Mouse (Mus musculus) lung, postnatal 10 days (tissue): ENCODE data around the gene Cd4.
"Not testable (repeated sequence)": the region's sequence is repeated elsewhere in the genome, so short reads cannot be mapped to it uniquely, and the experiment has no call there.

Source experiments
- DNase-seq: peaks from one replicate; pipeline ENCODE4 v3.0.0; 2021

The Cd4 gene

GRCm38 (mm10) chr6:124915160-124915941 lies 27.3 kb upstream of the Cd4 start:
- no peak for DNase-seq

DNA sequence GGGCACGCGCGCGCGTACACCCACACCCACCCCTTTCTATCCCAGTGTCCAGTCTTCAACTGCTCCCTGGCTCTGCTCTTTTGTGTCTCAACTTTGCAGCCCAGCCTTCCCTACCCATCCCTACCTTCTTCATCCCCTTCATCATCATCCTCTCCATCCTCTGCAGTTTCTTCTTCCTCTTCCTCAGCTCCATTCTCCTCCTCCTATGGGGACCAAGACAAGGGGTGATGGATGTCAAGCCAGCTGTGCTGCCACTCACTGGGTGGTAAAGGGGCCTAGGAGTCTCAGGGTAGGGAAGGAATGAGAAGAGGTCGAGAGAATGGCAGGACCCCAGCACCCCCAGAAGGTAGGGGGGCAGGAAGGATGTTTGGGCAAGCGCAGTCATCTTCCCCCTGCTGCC lies 26.5 kb upstream of the Cd4 start:
- DNase-seq, result no peak

GRCm38 (mm10) chr6:124913721-124914285 lies 25.8 kb upstream of the Cd4 start:
- DNase-seq, result no peak

- DNase-seq, result no peak
Observed at GRCm38 (mm10) chr6:124913214-124913613, 25.2 kb upstream of the Cd4 start.

DNA sequence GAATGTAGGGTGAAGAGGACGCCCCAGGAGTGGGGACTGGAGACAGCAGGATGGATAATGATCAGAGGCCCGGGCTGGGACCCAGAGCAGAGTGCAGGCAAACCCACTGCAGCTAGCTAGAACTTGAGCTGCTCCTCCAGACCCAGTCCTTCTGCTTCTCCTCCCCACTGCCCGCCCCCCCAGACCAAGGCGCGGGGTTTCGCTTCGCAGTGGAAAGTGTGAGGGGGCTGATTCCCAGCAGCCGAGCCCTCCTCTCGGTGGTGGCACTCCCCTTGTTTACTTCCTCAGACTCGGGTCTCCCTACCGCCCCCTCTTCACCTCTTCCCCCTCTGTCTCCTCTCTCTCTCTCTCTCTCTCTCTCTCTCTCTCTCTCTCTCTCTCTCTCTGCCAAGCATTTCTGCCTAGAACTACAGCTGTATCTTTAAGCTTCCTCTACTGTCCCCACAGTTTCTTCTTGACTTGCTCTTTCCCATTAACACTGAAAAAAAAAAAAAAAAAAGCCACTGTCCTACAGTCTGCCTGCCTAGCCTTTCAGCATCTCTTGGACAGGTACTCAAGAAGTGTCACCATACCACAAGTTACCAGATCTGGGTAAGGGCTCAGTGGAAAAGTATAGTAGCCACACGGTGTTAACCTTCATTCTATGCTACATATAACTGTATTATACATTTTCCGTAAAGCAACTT lies 23.7 kb upstream of the Cd4 start, which contains the start of gene Lag3:
TSS of gene Lag3 (minus strand) at position 173 of the 686 bp plus-strand sequence.
- peak; percentile 52 for DNase-seq

DNA sequence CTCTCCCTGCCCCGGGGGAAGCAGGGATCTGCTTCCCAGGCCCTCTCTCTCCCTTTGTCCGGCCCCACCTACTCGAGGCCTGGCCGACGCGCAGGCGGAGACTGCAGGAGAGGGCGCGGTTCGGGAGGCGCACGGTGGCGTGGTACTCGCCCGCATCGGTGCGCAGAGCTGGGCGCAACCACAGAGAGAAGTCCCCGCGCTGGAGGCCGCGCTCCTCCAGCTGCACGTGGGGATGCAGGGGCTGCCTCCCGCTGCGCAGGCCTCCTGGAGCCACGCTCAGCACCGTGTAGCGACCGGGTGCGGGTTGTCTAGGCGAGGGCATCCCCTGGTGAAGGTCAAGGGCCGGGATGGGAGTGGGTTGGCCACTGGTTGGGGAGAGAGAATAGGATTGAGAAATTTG lies 22.0 kb upstream of the Cd4 start:
- no peak for DNase-seq

DNA sequence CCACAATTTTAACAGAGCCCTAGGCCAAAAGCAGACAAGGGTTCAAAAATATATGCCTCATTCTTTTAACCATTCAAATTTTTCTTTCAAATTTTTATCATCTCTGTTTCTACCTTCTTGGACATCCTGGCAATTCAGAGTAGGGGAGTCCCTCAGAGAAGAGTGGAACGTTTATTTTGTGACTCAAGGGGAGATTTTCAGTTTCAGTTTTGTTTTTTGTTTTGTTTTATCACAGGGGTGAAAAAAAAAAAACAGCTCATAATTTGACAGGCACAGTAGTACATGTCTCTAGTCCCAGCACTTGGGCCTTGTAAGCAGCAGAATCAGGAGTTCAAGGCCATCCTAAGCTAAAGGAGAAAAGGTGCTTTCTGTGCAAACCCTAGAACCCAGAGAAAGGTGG lies 19.7 kb upstream of the Cd4 start:
- DNase-seq, result no peak

DNA sequence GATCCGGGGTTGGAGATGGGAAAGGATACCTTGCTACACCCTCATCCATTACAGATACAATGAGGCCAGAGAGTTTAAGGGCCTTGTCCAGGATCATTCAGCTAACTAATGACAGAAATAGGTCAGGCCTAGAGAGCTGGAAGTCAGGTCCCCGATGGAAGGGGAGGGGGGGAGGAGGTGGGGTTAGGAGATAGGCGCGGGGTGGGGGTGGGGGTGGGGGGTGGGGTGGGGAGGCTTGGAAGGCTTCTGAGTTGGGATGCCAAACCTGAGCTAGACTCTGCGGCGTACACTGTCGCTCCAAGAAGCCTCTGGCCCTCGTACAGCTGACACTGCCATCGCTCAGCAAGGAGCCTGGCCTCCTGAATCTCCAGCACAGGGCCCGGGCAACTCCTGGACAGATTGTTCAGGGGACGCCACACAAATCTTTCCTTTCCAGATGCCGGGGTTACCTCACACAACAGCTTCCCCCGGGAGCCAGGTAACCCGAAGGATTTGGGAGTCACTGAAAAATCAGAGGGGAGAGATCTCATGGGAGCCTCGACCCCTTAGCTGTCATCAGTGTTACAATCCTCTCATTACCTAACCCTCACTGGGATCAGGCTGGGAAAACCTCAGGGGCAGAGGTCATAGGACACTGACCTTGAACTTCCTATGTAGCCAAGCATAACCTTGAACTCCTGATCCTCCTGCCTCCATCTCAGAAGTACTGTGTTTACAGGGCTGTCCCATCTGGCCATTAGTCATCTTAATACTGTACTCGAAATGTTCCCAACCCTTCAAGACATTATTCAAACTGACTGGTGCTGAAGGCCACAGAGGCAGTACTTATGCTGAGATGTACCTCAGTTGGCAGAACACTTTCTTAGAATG lies 17.2 kb upstream of the Cd4 start:
- DNase-seq, result no peak

DNA sequence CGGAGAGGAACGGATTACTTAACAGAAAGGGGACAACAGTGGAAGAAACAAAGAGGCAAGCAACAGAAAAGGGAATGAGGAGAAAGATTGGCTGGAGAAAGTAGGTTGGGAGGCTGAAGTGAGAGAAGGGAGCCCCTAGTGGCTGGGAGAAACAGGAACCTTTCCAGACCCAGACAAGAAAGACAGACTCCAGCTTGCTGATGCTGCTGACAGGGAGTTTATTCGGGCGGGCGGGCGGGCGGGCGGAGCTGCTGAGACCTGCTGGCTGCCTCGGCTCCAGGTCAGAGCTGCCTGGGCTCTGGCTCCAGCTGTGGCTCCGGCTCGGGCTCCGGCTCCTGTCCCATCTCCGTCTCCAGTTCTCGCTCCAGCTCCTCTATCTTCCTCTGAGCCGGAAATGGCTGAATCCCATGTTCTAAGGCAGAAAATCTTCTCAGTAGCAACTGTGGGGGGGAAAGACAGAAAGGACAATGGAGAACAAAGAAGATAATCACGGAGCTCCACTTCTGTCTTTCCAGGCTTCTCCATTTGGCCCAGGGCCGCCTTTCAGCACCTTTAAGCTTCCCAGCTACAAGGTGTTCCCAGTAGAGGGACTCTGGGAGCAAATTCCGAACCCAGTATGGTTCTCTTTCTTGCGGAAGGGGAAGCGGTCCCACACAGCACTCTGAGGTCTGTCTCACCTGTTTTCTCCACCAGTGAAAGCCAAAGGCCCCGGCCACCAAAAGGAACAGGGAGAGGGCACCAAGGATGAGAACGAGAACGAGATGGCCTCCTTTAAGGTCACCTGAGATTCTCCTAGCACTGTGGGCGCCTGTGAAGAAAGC lies 16.4 kb upstream of the Cd4 start:
- peak; percentile 90 for DNase-seq

GRCm38 (mm10) chr6:124903580-124904151 lies 15.6 kb upstream of the Cd4 start:
- DNase-seq, result peak; percentile 98

DNA sequence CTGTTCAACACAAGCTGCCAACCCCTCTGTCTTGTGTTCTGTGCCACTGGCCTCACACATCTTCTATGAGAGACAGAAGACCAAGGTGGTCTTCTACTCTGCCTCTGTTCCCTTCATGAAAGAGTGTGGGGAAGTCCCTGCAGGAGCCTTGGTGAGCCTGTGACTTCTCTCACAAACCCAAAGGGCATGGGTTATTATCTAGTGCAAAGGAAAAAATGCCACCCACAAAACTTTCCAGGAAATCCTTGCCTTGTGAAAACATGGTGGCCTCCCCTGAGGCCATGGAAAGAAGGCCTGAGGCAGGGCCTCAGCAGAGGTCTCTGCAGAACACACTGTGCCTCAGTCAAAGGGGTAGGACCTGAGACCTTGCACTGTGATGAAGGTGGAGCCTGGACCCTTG lies 13.8 kb upstream of the Cd4 start:
- no peak for DNase-seq

- no peak for DNase-seq
Observed at GRCm38 (mm10) chr6:124900801-124901480, 12.9 kb upstream of the Cd4 start.

DNA sequence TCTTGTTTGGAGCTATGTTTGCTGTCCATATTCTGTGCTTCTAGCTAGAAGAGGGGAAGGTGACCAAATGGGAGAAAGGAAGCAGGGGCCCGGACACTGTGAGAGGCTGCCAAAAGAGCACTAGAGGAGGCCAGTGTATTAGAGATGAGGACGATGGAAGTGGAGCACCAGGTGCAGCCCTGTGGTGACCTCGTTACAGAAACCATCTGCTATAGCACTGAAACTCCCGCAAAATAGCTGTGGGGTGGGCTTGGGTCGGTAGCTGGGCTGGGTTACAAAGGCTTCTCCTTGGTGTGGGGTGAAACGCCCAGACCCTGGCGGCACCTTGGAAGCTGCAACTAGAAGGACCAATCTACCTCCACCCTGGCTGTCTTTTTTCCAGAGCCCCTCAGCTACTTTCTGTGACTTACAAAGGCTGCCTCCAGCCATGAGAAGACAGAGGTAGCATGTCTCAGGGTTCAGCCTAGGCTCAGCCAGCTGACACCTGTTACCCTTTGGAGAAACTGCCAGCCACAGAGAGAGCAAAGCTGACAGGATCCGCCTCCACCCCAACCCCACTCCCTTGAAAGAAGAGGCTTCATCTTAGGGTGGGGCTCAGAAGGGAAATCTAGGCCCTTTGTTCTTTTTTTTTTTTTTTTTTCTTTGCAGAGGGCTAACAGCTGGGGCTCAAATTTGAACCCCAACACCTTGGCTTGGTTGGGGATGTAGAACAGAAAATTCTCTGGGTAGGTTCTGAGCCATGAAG lies 12.2 kb upstream of the Cd4 start:
- no peak for DNase-seq

DNA sequence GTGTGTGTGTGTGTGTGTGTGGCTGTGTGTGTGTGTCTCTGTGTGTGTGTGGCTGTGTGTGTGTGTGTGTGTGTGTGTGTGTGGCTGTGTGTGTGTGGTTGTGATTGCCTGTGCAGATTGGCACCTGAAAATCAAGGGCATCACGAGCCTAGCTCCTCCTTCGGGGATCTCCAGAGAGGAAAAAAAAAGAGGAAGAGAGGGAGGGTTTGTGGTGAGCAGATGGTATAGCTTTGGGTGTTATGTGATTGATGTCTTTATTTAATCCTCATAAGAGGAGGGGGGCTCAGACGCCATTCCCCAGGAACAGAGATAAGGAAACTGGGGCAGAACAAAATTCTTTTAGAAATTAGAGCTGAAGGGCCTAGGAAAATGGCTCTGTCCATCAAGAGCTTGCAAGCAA lies 10.3 kb upstream of the Cd4 start:
- no peak for DNase-seq

DNA sequence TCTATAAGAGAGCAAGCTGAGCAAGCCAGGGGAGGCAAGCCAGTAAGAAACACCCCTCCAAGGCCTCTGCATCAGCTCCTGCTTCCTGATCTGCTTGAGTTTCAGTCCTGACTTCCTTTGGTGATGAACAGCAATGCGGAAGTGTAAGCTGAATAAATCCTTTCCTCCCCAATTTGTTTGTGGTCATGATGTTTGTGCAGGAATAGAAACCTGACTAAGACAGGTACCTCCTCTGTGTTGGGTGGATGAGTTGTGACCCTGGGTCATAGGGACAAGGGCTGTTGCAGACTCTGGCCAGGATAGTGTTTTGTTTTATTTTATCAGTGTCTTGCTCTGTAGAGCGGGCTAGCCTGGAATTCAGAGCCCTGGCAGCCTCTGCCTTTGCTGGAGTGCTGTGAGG lies 6.1 kb upstream of the Cd4 start:
- not testable (repeated sequence) for DNase-seq

DNA sequence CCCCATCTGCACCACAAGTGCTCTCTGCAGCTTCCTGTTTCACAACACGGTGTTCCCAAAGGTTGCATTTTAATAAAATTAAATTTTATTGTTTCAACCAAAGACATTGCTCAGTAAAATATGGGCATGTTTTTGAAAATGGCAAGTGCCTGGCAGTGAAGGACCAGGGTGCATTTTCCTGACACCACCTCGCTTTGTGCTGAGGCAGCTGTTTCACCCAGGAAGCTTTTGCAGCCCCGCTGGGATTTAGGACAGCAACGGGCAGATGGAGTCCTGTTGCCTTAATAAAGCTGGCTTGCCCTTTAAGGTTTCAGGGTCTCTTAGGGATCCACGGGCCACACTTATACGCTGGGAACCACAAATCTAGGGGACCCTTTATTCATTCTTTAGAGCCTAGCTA lies 3.0 kb upstream of the Cd4 start:
- no peak for DNase-seq

DNA sequence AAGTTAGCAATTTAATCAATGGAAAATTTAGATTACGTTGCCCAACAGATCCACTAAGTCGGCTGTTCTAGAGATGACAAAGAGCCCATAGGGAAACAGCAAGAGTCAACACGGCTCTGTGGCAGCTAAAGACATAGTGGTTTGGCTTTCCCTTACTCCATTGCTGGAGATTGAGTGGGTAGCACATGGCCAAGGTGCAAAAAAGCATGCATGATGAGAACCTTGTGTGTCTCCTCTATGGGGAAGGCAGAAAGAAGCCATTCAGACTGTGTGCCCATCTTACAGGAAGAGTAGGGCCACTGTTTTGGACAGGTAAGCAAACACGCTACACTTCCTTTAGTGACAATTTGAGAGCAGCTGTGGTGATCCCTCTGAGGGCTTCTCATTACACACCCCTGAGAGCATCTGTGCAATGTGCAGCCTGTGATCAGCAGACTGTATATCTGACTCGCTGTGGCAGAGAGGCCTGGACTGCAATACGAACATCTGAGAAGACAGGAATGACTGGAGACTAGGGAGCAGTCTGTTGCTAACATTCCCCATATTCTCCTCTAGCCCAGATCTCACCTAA lies 619 bp upstream of the Cd4 start:
- no peak for DNase-seq

- no peak for DNase-seq
Observed at GRCm38 (mm10) chr6:124885956-124886381, 2.1 kb downstream of the Cd4 start.

GRCm38 (mm10) chr6:124884714-124885500 lies 3.1 kb downstream of the Cd4 start:
- no peak for DNase-seq
